Mouse (Mus musculus) heart, adult 2 months (tissue): ENCODE results near the gene Adcy6.

ENCODE experiments used
- CTCF ChIP-seq: fragments of 200-600 bp; IDR thresholded peaks from 2 replicates; pipeline ENCODE4 v1.8.1; 2022; ENCODE audit warnings: antibody characterized with exemption, mild to moderate bottlenecking, moderate library complexity
- POLR2A ChIP-seq: fragments of 200-500 bp; IDR thresholded peaks from 2 replicates; pipeline ENCODE4 v1.6.1; 2011; ENCODE audit warnings: mild to moderate bottlenecking, low read depth, low read length, control low read depth; ENCODE audit not compliant: insufficient read depth

GRCm38 (mm10) chr15:98614551-98614950 is 4.7 kb upstream of the Adcy6 start:
- no peak for TF ChIP-seq CTCF
- TF ChIP-seq POLR2A = no peak
